Mouse (Mus musculus): ENCODE data around the gene Alkal2.

GRCm38 (mm10) chr12:30910860-30911259, 26.7 kb downstream of the Alkal2 start:
- no peak for TF ChIP-seq CTCF (IDR thresholded peaks at IDR 0.05; ENCODE audit: low read depth, low read length)
- TF ChIP-seq POLR2A (IDR thresholded peaks at IDR 0.05; ENCODE audit: insufficient read depth, low read length): no peak
- TF ChIP-seq EP300 (IDR thresholded peaks at IDR 0.05; ENCODE audit: insufficient read depth, low read depth, low read length): no peak

Measured in ES-Bruce4 (cell line).